Mouse (Mus musculus) midbrain, postnatal 0 days (tissue): ENCODE data around the gene Tcf20. TPM values are rescaled to one million over a fixed set of nuclear protein-coding genes. Genes with fewer than 3 reads are reported as not detected.

Experiments used
- ATAC-seq: fragments of 200-750 bp; cut with Nextera tagmentation; 2 replicates; pipeline ENCODE4 v1.8.0; 2017; ENCODE audit warnings: moderate number of reproducible peaks, mild to moderate bottlenecking, moderate TSS enrichment, moderate library complexity; ENCODE audit not compliant: low FRiP score
- DNase-seq: peaks from one replicate; pipeline ENCODE4 v3.0.0-alpha.2; 2015; ENCODE audit warnings: low spot score
- H3K27ac ChIP-seq: fragments of 300-500 bp; sonication (generic); 2 replicates; pipeline ENCODE4 v1.5.1; 2014; ENCODE audit warnings: low read depth, mild to moderate bottlenecking, low read length, mixed read lengths
- H3K27me3 ChIP-seq: fragments of 300-500 bp; sonication (generic); 2 replicates; pipeline ENCODE4 v1.6.1; 2014; ENCODE audit warnings: low read length, control low read depth, mixed read lengths; ENCODE audit not compliant: insufficient read depth
- H3K36me3 ChIP-seq: fragments of 300-500 bp; sonication (generic); 2 replicates; pipeline ENCODE4 v1.6.1; 2014; ENCODE audit warnings: low read length, control low read depth, mixed read lengths; ENCODE audit not compliant: insufficient read depth
- H3K4me1 ChIP-seq: fragments of 300-500 bp; sonication (generic); 2 replicates; pipeline ENCODE4 v1.6.1; 2014; ENCODE audit warnings: mild to moderate bottlenecking, control low read depth, antibody characterized with exemption, low read length, mixed read lengths; ENCODE audit not compliant: insufficient read depth
- H3K4me2 ChIP-seq: fragments of 300-500 bp; sonication (generic); 2 replicates; pipeline ENCODE4 v1.6.1; 2014; ENCODE audit warnings: low read depth, mild to moderate bottlenecking, low read length, mixed read lengths; ENCODE audit not compliant: poor library complexity, severe bottlenecking
- H3K4me3 ChIP-seq: fragments of 300-500 bp; sonication (generic); 2 replicates; pipeline ENCODE4 v1.5.1; 2014; ENCODE audit warnings: low read depth, mild to moderate bottlenecking, low read length, moderate library complexity
- H3K9ac ChIP-seq: fragments of 300-500 bp; sonication (generic); replicated peaks from 2 replicates; pipeline ENCODE4 v1.6.1; 2014; ENCODE audit warnings: mild to moderate bottlenecking, low read length, moderate library complexity, mixed read lengths; ENCODE audit not compliant: poor library complexity, severe bottlenecking
- H3K9me3 ChIP-seq: fragments of 300-500 bp; sonication (generic); 2 replicates; pipeline ENCODE4 v1.6.1; 2016; ENCODE audit warnings: low read length, control low read depth
- CTCF ChIP-seq: IDR thresholded peaks from 2 replicates; pipeline ENCODE4 v1.5.1; 2016; ENCODE audit warnings: antibody characterized with exemption, mild to moderate bottlenecking
- WGBS: fragments of 180-500 bp; shearing (Covaris S2); extraction: QIAGEN DNeasy Blood & Tissue Kit; methylation state at CpG from one replicate; pipeline ENCODE4 v1.1.7; 2014; 5-methylcytosine and 5-hydroxymethylcytosine counted together
- polyA plus RNA-seq: library from polyadenylated mRNA; unstranded; fragments of >200 nt; fragmentation: Nextera tagmentation; extraction: Ambion mirVana; gene quantifications from 2 replicates; pipeline ENCODE4 v1.2.1, GENCODE M21; 2015
- total RNA-seq: library from RNA; depleted of rRNA; stranded (reverse); fragments of >200 nt; gene quantifications from 2 replicates; pipeline ENCODE4 v1.2.3, GENCODE M21; 2014

Tcf20 gene
- total and polyA plus RNA-seq, 2 experiments from 2014 or later = 11.8 to 125 TPM

DNA sequence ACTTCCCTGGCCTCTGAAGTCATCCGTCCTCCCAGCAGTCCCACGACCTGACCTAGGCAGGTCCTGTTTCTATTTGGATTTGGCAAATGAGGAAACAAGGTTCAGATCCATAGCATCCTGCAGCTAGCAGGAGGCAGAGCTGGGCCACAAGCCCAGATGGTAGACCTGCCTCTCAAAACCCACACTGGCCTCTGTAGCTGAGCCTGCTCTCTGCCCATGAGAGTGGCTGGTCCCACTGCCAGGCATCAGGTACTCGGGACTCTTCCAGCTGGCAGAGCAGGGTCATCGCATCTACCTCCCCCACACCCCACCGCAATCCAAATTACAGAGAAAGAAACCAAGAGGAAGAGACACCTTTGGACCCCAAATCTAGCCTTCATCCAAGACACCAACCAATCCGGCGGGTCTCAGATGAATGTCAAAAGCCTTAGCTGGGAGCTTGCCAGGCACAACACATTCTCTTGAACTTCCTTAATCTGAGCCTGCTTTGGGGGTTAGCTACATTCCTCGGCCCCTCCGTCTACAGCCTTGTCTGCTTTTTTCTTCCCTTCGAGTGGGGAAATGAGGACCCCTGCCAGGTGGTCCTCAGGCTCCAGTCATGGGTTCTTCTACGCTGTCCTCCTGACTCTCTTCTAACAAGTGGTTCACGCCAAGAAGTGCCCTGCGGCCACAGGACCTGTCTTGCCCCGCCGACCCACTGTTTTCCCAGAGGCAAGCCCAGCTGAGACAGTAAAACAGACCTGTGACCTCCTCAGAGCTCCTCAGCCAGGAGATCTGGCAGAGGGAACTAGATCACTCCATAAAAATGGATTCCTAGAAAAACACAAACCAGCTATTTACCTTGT lies 5.8 kb downstream of the Tcf20 start:
- peaks cover 29% of the 10 kb centered on the region; the same call in 1 of the 2 replicates for H3K4me1 ChIP-seq

DNA sequence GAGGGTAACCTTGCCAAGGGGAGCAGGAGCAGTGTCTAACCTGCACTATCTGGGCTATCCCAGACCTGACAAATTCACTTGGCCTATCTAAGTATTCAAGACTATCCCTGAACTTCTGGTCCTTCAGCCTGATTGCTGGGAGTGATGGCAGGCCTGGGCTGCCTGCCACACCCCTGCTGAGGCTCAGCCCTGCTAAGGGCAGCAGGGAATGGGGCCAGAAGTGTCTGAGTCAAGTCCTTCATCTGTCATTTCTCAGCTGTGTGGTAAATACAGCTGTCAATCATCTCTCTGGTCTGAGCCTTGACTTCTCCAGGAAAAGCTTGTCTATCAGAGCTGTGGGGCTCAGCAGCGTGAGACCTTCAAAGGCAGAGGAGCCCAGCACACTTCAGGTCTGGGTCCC lies 8.1 kb downstream of the Tcf20 start:
- no peak for TF ChIP-seq CTCF
- 92% methylated on average over 1 of the region's 1 CpGs for WGBS
- Histone ChIP-seq H3K4me3 (no peak overlapping the region), H3K27me3 (no peaks in the 10 kb centered on the region; the same call in 1 of the 2 replicates), H3K9ac (no peak overlapping the region), H3K36me3 (no peaks in the 10 kb centered on the region), H3K9me3 (no peaks in the 10 kb centered on the region), H3K27ac (no peak overlapping the region), H3K4me2 (no peak overlapping the region), H3K4me1 (peaks cover 20% of the 10 kb centered on the region; the same call in 1 of the 2 replicates)
- DNase-seq (no peak), ATAC-seq (no peak)

More for the DNA sequence above, 5.8 kb downstream of the Tcf20 start:
- Histone ChIP-seq H3K27me3 (no peaks in the 10 kb centered on the region; the same call in 1 of the 2 replicates), H3K4me2 (peak overlapping the region; percentile 52), H3K36me3 (no peaks in the 10 kb centered on the region), H3K9ac (peak overlapping the region; percentile 56), H3K4me3 (no peak overlapping the region), H3K27ac (peak overlapping the region; percentile 81), H3K9me3 (no peaks in the 10 kb centered on the region)
- DNase-seq = no peak
- WGBS = 29% methylated on average over 15 of the region's 15 CpGs
- ATAC-seq = no peak
- TF ChIP-seq CTCF = no peak

DNA sequence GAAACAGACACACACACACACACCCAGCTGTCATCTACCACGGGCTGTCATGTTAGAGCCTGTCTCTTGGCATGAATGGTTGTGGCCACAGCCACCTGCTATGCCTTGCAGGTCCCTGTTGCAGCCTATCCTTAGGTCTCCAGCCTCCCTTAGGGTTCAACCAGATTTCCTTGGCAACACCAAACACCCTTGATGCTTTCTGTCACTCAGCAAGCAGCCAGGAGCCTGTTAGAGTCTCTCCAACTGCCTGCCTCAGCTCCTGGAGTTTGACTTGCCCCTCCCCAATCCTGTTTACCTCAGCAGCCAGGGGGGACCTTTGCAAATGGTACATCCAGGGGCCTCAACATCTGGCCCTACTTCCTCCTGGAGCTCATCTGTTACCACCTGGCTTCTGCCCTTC lies 13.2 kb downstream of the Tcf20 start:
- no peaks in the 10 kb centered on the region for H3K9me3 ChIP-seq
- H3K27ac ChIP-seq = no peak overlapping the region
- H3K9ac ChIP-seq = no peak overlapping the region
- ATAC-seq (no peak), DNase-seq (no peak)
- H3K36me3 ChIP-seq = no peaks in the 10 kb centered on the region
- TF ChIP-seq CTCF = no peak
- WGBS = 71% methylated on average over 1 of the region's 1 CpGs
- no peaks in the 10 kb centered on the region for H3K4me1 ChIP-seq
- no peak overlapping the region for H3K4me3 ChIP-seq
- no peak overlapping the region for H3K4me2 ChIP-seq
- H3K27me3 ChIP-seq = no peaks in the 10 kb centered on the region

DNA sequence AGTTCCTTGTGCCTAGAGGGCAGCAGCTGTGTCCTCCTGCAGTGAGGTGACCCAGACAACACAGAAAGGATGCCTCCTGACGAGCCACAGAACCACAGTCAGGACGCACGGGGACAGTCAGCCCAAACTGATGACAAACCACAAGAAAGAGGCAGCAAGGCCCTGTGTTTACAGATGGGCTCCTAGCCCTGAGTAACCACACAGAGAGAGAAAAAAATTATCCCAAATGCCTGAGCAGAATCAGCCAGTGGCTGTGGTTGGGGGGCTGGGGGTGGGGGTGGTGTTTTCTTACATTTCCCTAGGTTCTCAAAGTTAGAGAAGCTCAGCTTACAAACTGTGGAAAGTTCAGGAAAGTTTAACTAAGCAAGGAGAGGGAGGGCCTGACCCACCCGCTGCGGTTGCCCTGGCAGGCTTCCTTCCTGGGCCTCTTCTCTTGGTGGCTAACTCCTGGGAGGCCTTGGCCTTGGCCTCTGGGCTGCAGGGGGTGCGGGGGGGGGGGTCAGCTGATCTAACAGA lies 18.4 kb downstream of the Tcf20 start:
- H3K36me3 ChIP-seq = no peaks in the 10 kb centered on the region
- peaks cover 10% of the 10 kb centered on the region for H3K4me1 ChIP-seq
- H3K9me3 ChIP-seq = no peaks in the 10 kb centered on the region
- no peak overlapping the region for H3K27ac ChIP-seq
- H3K4me2 ChIP-seq = no peak overlapping the region
- no peak for ATAC-seq
- DNase-seq = no peak
- no peak for TF ChIP-seq CTCF
- H3K9ac ChIP-seq = no peak overlapping the region; the same call in 1 of the 2 replicates
- 44% methylated on average over 6 of the region's 6 CpGs for WGBS
- no peaks in the 10 kb centered on the region for H3K27me3 ChIP-seq
- H3K4me3 ChIP-seq = no peak overlapping the region

DNA sequence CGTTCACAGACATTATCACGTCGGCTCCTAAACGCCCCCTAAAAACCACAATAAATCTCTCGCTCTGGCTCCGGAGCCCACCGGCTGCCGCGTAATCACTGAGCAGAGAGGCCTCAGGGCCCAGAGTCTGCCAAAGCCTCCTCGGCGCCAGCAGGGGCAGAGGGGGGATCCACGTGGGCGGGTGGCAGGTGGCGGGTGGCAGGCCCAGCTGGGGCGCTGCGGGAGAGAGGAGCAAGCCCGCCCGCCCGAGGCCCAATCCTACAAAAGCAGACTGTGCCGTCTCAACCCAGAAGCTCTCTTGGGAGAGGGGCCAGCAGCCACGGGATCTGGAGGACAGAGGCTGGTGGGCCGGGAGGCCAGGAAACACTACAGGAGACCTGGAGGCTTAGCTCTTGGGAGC lies 19.2 kb downstream of the Tcf20 start:
- DNase-seq (peak; percentile 74), ATAC-seq (peak; percentile 44; the same call in 1 of the 2 replicates)
- H3K4me2 ChIP-seq = peak overlapping the region; percentile 48
- peak; percentile 27; the same call in 1 of the 2 replicates for TF ChIP-seq CTCF
- H3K9ac ChIP-seq = peak overlapping the region; percentile 39; the same call in 1 of the 2 replicates
- peak overlapping the region; percentile 20 for H3K4me3 ChIP-seq
- no peaks in the 10 kb centered on the region for H3K36me3 ChIP-seq
- 2% methylated on average over 20 of the region's 22 CpGs for WGBS
- no peaks in the 10 kb centered on the region for H3K9me3 ChIP-seq
- H3K27me3 ChIP-seq = no peaks in the 10 kb centered on the region
- peaks cover 10% of the 10 kb centered on the region for H3K4me1 ChIP-seq
- no peak overlapping the region for H3K27ac ChIP-seq

DNA sequence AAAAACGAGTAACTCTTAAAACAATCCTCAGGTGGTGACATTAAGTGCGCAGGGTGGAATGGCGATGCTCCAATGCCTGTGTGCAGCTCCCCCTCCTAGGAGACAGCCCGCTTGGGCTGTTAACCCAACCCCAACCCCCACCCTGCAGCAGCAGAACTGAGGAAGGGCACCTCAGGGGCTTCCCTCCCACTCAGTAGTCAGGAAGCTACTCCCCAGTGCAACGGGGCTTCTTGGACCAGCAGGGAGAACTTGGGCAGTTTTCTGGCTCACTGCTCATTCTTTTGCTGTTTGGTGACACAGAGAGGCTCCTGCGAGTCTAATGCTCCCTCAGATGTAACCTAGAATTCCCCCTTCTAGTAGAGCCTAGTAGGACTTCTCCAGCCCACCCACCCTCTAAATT lies 19.7 kb downstream of the Tcf20 start:
- Histone ChIP-seq H3K4me2 (peak overlapping the region; percentile 48), H3K9ac (no peak overlapping the region), H3K9me3 (no peaks in the 10 kb centered on the region), H3K4me3 (no peak overlapping the region), H3K36me3 (no peaks in the 10 kb centered on the region), H3K27ac (no peak overlapping the region), H3K4me1 (peaks cover 10% of the 10 kb centered on the region), H3K27me3 (no peaks in the 10 kb centered on the region)
- 34% methylated on average over 6 of the region's 6 CpGs for WGBS
- ATAC-seq (no peak), DNase-seq (no peak)
- no peak for TF ChIP-seq CTCF
